8 mouse cellular contexts compared by ENCODE assay signal in the genomic region with DNA sequence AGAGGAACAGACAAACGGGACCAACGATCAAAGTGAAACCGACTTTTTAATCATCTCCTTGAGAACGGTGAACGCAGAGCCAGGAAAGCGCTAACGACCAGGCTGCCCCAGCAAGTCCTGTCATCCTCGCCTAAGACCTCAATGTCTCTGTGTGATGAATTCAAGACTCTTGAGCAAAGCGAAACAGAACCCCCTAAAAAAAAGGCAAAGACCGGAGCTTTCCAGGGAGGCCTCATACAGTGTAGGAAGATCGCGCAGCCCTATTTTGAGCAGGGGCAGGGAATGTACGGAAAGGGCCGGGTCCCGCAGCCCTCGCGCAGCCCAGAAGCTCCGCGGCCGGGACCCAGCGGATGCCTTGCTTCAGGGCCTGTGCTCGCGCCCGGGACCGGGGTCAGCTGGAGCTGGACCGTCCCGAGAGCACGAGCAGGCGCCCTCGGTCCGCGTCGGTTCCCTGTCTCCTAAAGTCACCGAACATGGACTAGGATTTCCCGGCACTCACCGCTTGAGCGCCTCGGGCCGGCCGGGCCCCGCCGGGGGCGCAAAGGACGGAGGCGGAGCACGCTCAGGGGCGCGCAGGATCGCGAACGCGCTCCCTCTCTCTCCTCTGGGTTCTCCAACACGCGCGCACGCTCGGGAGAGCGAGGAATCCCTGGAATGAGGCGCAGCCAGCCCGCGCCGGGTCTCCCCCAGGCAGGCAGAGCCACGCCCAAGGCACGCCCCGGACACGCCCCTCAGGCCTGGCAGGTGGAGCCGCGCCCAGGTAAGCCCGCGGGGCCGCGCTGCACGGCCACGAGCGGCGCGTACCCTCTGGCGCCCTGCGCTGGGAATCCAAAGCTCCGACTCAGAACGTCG. TPM values are rescaled to one million over a fixed set of nuclear protein-coding genes. Genes with fewer than 3 reads are reported as not detected.
DNase-seq lines count a peak whose midpoint lies in the region; ATAC-seq and TF ChIP-seq lines count a peak whose summit lies in the region.

No protein-coding gene starts in this region.

- peak overlapping the region; percentile 41 for H3K27ac ChIP-seq in embryonic fibroblast, embryonic 13.5 days (ENCODE audit: insufficient read depth, low read length)
- peak overlapping the region; percentile 67 for H3K27ac ChIP-seq in heart, embryonic 13.5 days (replicated peaks)
- H3K27ac ChIP-seq in kidney, postnatal 0 days = peak overlapping the region; percentile 90

- H3K9me3 ChIP-seq in heart, embryonic 13.5 days = no peaks in the 10 kb centered on the region
- no peaks in the 10 kb centered on the region for H3K9me3 ChIP-seq in kidney, postnatal 0 days (replicated peaks; ENCODE audit: low read length)

- no peaks in the 10 kb centered on the region for H3K79me3 ChIP-seq in C2C12 (ENCODE audit: low read depth)

- peak overlapping the region; percentile 98 for H3K4me2 ChIP-seq in heart, embryonic 13.5 days
- peak overlapping the region; percentile 80 for H3K4me2 ChIP-seq in kidney, postnatal 0 days (ENCODE audit: low read length)

- peak overlapping the region; percentile 21 for H3K4me3 ChIP-seq in C2C12 (ENCODE audit: insufficient read depth, poor library complexity, severe bottlenecking)
- peak overlapping the region; percentile 67 for H3K4me3 ChIP-seq in embryonic fibroblast, embryonic 13.5 days (ENCODE audit: insufficient read depth, low read length)
- H3K4me3 ChIP-seq in heart, embryonic 13.5 days = peak overlapping the region; percentile 76
- peak overlapping the region; percentile 66 for H3K4me3 ChIP-seq in kidney, postnatal 0 days (replicated peaks; ENCODE audit: low read depth, low read length)

- TF ChIP-seq CTCF in C2C12 (IDR thresholded peaks at IDR 0.05; ENCODE audit: control insufficient read depth, insufficient read depth, insufficient read length) = no peak
- no peak for TF ChIP-seq CTCF in embryonic fibroblast, embryonic 13.5 days (IDR thresholded peaks at IDR 0.05; ENCODE audit: borderline replicate concordance, insufficient read depth, low read length)
- TF ChIP-seq CTCF in kidney, postnatal 0 days (IDR thresholded peaks at IDR 0.05; ENCODE audit: low read depth) = no peak

- H3K36me3 ChIP-seq in C2C12 (ENCODE audit: control insufficient read depth, insufficient read depth) = no peaks in the 10 kb centered on the region
- H3K36me3 ChIP-seq in heart, embryonic 13.5 days = no peaks in the 10 kb centered on the region
- H3K36me3 ChIP-seq in kidney, postnatal 0 days (ENCODE audit: insufficient read depth, low read length) = no peaks in the 10 kb centered on the region

- DNase-seq in adrenal gland, postnatal 4 days (ENCODE audit: low spot score in 2 of 2) = peak; percentile 26 to 49
- DNase-seq in kidney, postnatal 0 days (ENCODE audit: low spot score) = peak; percentile 89
- DNase-seq in liver = peak; percentile 70
- DNase-seq in neural tube, embryonic 10.5 days (ENCODE audit: extremely low spot score, low spot score) = peak; percentile 82
- DNase-seq in telencephalon, adult 2 months (ENCODE audit: low read depth, low spot score) = peak; percentile 77

- under 1% methylated on average over 82 of the region's 82 CpGs for WGBS in heart, embryonic 13.5 days
- WGBS in kidney, postnatal 0 days = under 1% methylated on average over 82 of the region's 82 CpGs

- H3ac ChIP-seq in C2C12 (ENCODE audit: control insufficient read depth, insufficient read length, low read depth) = peak overlapping the region; percentile 61

- ATAC-seq in heart, embryonic 13.5 days (ENCODE audit: extremely low read depth, insufficient number of reproducible peaks, low FRiP score, low TSS enrichment) = peak; percentile 72
- peak; percentile 92 for ATAC-seq in kidney, postnatal 0 days (replicated peaks; ENCODE audit: low FRiP score, low read depth)

- H3K79me2 ChIP-seq in C2C12 (ENCODE audit: control insufficient read depth, insufficient read depth) = no peaks in the 10 kb centered on the region

- peaks cover 12% of the 10 kb centered on the region for H3K4me1 ChIP-seq in embryonic fibroblast, embryonic 13.5 days (ENCODE audit: control insufficient read depth, insufficient read depth, low read length)
- peaks cover 13% of the 10 kb centered on the region for H3K4me1 ChIP-seq in heart, embryonic 13.5 days
- H3K4me1 ChIP-seq in kidney, postnatal 0 days (replicated peaks; ENCODE audit: insufficient read depth, low read length) = peaks cover 12% of the 10 kb centered on the region

- TF ChIP-seq POLR2A in embryonic fibroblast, embryonic 13.5 days (IDR thresholded peaks at IDR 0.05; ENCODE audit: low read depth, low read length) = peak; percentile 56

- H3K27me3 ChIP-seq in C2C12 (ENCODE audit: control insufficient read depth, insufficient read depth, insufficient read length) = peaks cover 17% of the 10 kb centered on the region
- H3K27me3 ChIP-seq in heart, embryonic 13.5 days (replicated peaks) = peaks cover 57% of the 10 kb centered on the region
- H3K27me3 ChIP-seq in kidney, postnatal 0 days (ENCODE audit: insufficient read depth, low read length) = no peaks in the 10 kb centered on the region

- peak overlapping the region; percentile 84 for H3K9ac ChIP-seq in heart, embryonic 13.5 days
- H3K9ac ChIP-seq in kidney, postnatal 0 days (ENCODE audit: low read depth, low read length) = peak overlapping the region; percentile 72

TF ChIP-seq in C2C12, 6 proteins besides CTCF, POLR2A, EP300 and RAD21:
- TF ChIP-seq USF1 (IDR thresholded peaks at IDR 0.05; ENCODE audit: low read depth) = no peak
- TF ChIP-seq MAX (IDR thresholded peaks at IDR 0.05) = peak; percentile 11

RNA-seq across cellular contexts. Expression of gene Vgll4, which starts 1.2 kb away (rescaled TPM):
- 30.7 TPM for polyA plus RNA-seq in C2C12 (2012; fragmentation: generic; extraction: Trizol)
- total RNA-seq in adrenal gland, postnatal 4 days (2021) = 10 to 100 TPM; 57.6 to 59.9 TPM
- polyA plus RNA-seq in embryonic fibroblast, embryonic 13.5 days (2011; ENCODE audit: insufficient read length, low read depth, missing spikeins) = 31.1 and 36.4 TPM in 2 replicates
- 62.5 and 72.1 TPM in 2 replicates for polyA plus RNA-seq in heart, embryonic 13.5 days (2015; fragmentation: Nextera tagmentation; extraction: Ambion mirVana)
- polyA plus RNA-seq in kidney, postnatal 0 days (2015; fragmentation: Nextera tagmentation; extraction: Ambion mirVana) = 97.2 and 99.7 TPM in 2 replicates

Comparison
In these comparisons a context has a peak if more than half of its experiments do, and no peak if none do; other contexts are left out.
1. Peak in every context shown above with its lines: DNase-seq, ATAC-seq, H3K4me3 ChIP-seq and H3K27ac ChIP-seq.
2. H3K4me3 ChIP-seq: peak in every context shown above with its lines; median percentile 76 in heart, embryonic 13.5 days; 67 in embryonic fibroblast, embryonic 13.5 days; 66 in kidney, postnatal 0 days; 21 in C2C12.
3. DNase-seq: peak in every context shown above with its lines; median percentile 89 in kidney, postnatal 0 days; 82 in neural tube, embryonic 10.5 days; 77 in telencephalon, adult 2 months; 70 in liver; 38 in adrenal gland, postnatal 4 days.